Mouse (Mus musculus) CH12.LX (cell line): Measurements from ENCODE around the gene Plcl2. TPM values are rescaled to one million over a fixed set of nuclear protein-coding genes. Genes with fewer than 3 reads are reported as not detected.

Source experiments
- DNase-seq: peaks from one replicate; pipeline ENCODE4 v3.0.0-alpha.2; 2013; ENCODE audit errors: extremely low read depth
- H3K27ac ChIP-seq: 2 replicates; pipeline ENCODE4 v1.5.1; 2012; ENCODE audit warnings: low read depth, mild to moderate bottlenecking, control low read depth, moderate library complexity; ENCODE audit not compliant: insufficient read depth
- H3K27me3 ChIP-seq: replicated peaks from 2 replicates; pipeline ENCODE3; 2012; ENCODE audit warnings: inconsistent platforms
- H3K36me3 ChIP-seq, 2 experiments: replicated peaks in 1 of 2; 2 replicates each; pipeline versions ENCODE3 to v1.6.1; 2012; ENCODE audit warnings: inconsistent platforms in 1 of 2, low read length in 1 of 2, mild to moderate bottlenecking in 1 of 2, mixed read lengths in 1 of 2, moderate library complexity in 1 of 2; ENCODE audit not compliant: control insufficient read depth in 1 of 2, insufficient read depth in 1 of 2
- H3K4me1 ChIP-seq, 2 experiments: 2 replicates each; pipeline ENCODE4 v1.6.1; 2012; ENCODE audit warnings: inconsistent platforms in 1 of 2, moderate library complexity in 1 of 2; ENCODE audit not compliant: insufficient read depth in 2 of 2, control insufficient read depth in 1 of 2
- H3K4me2 ChIP-seq: 2 replicates; pipeline ENCODE4 v1.6.1; 2012; ENCODE audit warnings: low read depth, mild to moderate bottlenecking, control low read depth; ENCODE audit not compliant: poor library complexity, insufficient read depth, severe bottlenecking
- H3K4me3 ChIP-seq, 3 experiments: fragments of 150-350 bp in 1 of 3; sonication (generic) in 1 of 3; replicated peaks in 1 of 3; 2 replicates each; pipeline versions ENCODE3 to v1.5.1; 2011 to 2012; ENCODE audit warnings: low read depth in 2 of 3, low read length in 2 of 3, mild to moderate bottlenecking in 2 of 3, moderate library complexity in 2 of 3, control low read depth in 1 of 3, improper control_type of control experiment in 1 of 3, inconsistent platforms in 1 of 3, mixed read lengths in 1 of 3; ENCODE audit not compliant: poor library complexity in 1 of 3
- H3K79me2 ChIP-seq: replicated peaks from 2 replicates; pipeline ENCODE4 v1.6.1; 2012; ENCODE audit warnings: mild to moderate bottlenecking, moderate library complexity; ENCODE audit not compliant: control insufficient read depth, poor library complexity, insufficient read depth, severe bottlenecking; ENCODE audit errors: extremely low read depth
- H3K9ac ChIP-seq: 2 replicates; pipeline ENCODE4 v1.6.1; 2012; ENCODE audit warnings: low read depth, mild to moderate bottlenecking, control low read depth, moderate library complexity; ENCODE audit not compliant: insufficient read depth
- H3K9me3 ChIP-seq: replicated peaks from 2 replicates; pipeline ENCODE3; 2012; ENCODE audit warnings: low read length, inconsistent platforms, mixed read lengths
- CHD1 ChIP-seq: IDR thresholded peaks from 2 replicates; pipeline ENCODE4 v1.6.1; 2012; ENCODE audit warnings: low read depth, low read length, improper control_type of control experiment, inconsistent platforms
- CTCF ChIP-seq, 2 experiments: IDR thresholded peaks in 1 of 2; conservative IDR thresholded peaks in 1 of 2; 2 replicates each; pipeline ENCODE4 v1.5.1; 2011 to 2012; ENCODE audit warnings: low read depth in 2 of 2, low read length in 2 of 2, improper control_type of control experiment in 1 of 2, inconsistent platforms in 1 of 2, mild to moderate bottlenecking in 1 of 2, moderate library complexity in 1 of 2
- IRF4 ChIP-seq: IDR thresholded peaks from 2 replicates; pipeline ENCODE4 v1.6.1; 2014; ENCODE audit warnings: low read depth, mild to moderate bottlenecking, inconsistent platforms, low read length, improper control_type of control experiment
- KAT2A ChIP-seq: IDR thresholded peaks from 2 replicates; pipeline ENCODE4 v1.6.1; 2012; ENCODE audit warnings: low read length, improper control_type of control experiment, inconsistent platforms; ENCODE audit not compliant: insufficient replicate concordance
- MEF2A ChIP-seq: IDR thresholded peaks from 2 replicates; pipeline ENCODE4 v1.6.1; 2014; ENCODE audit warnings: low read depth, mild to moderate bottlenecking, inconsistent platforms, low read length, improper control_type of control experiment, borderline replicate concordance
- NELFE ChIP-seq: IDR thresholded peaks from 2 replicates; pipeline ENCODE4 v1.6.1; 2011; ENCODE audit warnings: low read depth, low read length, improper control_type of control experiment
- NRF1 ChIP-seq: IDR thresholded peaks from 2 replicates; pipeline ENCODE4 v1.6.1; 2014; ENCODE audit warnings: low read depth, mild to moderate bottlenecking, inconsistent platforms, low read length, improper control_type of control experiment, moderate library complexity
- POLR2AphosphoS2 ChIP-seq: IDR thresholded peaks from 2 replicates; pipeline ENCODE4 v1.6.1; 2011; ENCODE audit warnings: low read depth, low read length, improper control_type of control experiment
- RAD21 ChIP-seq: IDR thresholded peaks from 2 replicates; pipeline ENCODE4 v1.6.1; 2011; ENCODE audit warnings: low read depth, mild to moderate bottlenecking, low read length, improper control_type of control experiment, moderate library complexity
- RCOR1 ChIP-seq: conservative IDR thresholded peaks from 2 replicates; pipeline ENCODE4 v1.6.1; 2012; ENCODE audit warnings: low read depth, mild to moderate bottlenecking, inconsistent platforms, low read length, improper control_type of control experiment
- SIN3A ChIP-seq: IDR thresholded peaks from 2 replicates; pipeline ENCODE4 v1.6.1; 2012; ENCODE audit warnings: low read length, improper control_type of control experiment, inconsistent platforms
- UBTF ChIP-seq: IDR thresholded peaks from 2 replicates; pipeline ENCODE4 v1.6.1; 2012; ENCODE audit warnings: low read depth, mild to moderate bottlenecking, inconsistent platforms, low read length, improper control_type of control experiment, moderate library complexity
- USF1 ChIP-seq: IDR thresholded peaks from 2 replicates; pipeline ENCODE4 v1.6.1; 2014; ENCODE audit warnings: low read depth, mild to moderate bottlenecking, inconsistent platforms, low read length, improper control_type of control experiment
- ZC3H11A ChIP-seq: IDR thresholded peaks from 2 replicates; pipeline ENCODE4 v1.6.1; 2012; ENCODE audit warnings: low read depth, mild to moderate bottlenecking, inconsistent platforms, low read length, improper control_type of control experiment
- ZKSCAN1 ChIP-seq: IDR thresholded peaks from 2 replicates; pipeline ENCODE4 v1.6.1; 2012; ENCODE audit warnings: low read depth, inconsistent platforms, low read length, improper control_type of control experiment, borderline replicate concordance
- ZNF384 ChIP-seq: IDR thresholded peaks from 2 replicates; pipeline ENCODE4 v1.6.1; 2012; ENCODE audit warnings: low read depth, low read length, improper control_type of control experiment, inconsistent platforms
- dilution Hi-C: fragments of 300-500 bp; cut with MboI; formaldehyde crosslinking; loops from 2 replicates; pipeline ENCODE4 v1.14.3; 2020; ENCODE audit warnings: low sequenced_read_pairs; ENCODE audit not compliant: extremely low pct_unique_long_range_greater_than_20kb, extremely low pct_ligation_motif_present
- in situ Hi-C: fragments of 300-500 bp; cut with MboI; formaldehyde crosslinking; loops from 3 replicates; pipeline ENCODE4 v1.14.3; 2019; ENCODE audit warnings: low sequenced_read_pairs, low pct_ligation_motif_present, low pct_unique_long_range_greater_than_20kb, mixed read lengths
- polyA plus RNA-seq: library from polyadenylated mRNA; unstranded; fragments of >175 nt; gene quantifications from 2 replicates; pipeline ENCODE4 v1.2.1, GENCODE M21; 2012; ENCODE audit warnings: low read depth; ENCODE audit not compliant: insufficient read length
- total RNA-seq, 2 experiments: library from RNA; depleted of rRNA; stranded (reverse); fragments of 300-350 nt in 1 of 2; fragments of >200 nt in 1 of 2; gene quantifications; 2 replicates each; pipeline ENCODE4 v1.2.3; 2012 to 2014

The Plcl2 gene
- total and polyA plus RNA-seq, 3 experiments = 9.0 to 16.6 (median 12.7) TPM

DNA sequence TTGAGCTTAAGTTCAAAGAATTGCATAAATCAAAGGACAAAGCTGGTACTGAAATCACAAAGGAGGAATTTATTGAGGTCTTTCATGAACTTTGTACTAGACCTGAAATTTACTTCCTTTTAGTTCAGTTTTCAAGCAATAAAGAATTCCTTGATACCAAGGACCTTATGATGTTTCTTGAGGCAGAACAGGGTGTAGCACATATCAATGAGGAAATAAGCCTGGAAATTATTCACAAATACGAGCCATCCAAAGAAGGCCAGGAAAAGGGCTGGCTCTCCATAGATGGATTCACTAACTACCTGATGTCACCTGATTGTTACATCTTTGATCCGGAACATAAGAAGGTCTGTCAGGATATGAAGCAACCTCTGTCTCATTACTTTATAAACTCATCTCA, 97.7 kb downstream of the Plcl2 start:
- no peaks in the 10 kb centered on the region for H3K27me3 ChIP-seq
- H3K9me3 ChIP-seq = no peaks in the 10 kb centered on the region
- peaks cover 0 to 3% of the 10 kb centered on the region in 2 experiments; a peak in 1 of 4 replicates for H3K4me1 ChIP-seq
- no peak overlapping the region for H3K4me3 ChIP-seq
- DNase-seq = no peak
- peaks cover 21 to 39% of the 10 kb centered on the region in 2 experiments for H3K36me3 ChIP-seq
- H3K79me2 ChIP-seq = no peaks in the 10 kb centered on the region
- no peak overlapping the region for H3K27ac ChIP-seq
- TF ChIP-seq CHD1 (no peak), ZC3H11A (no peak)
- in situ Hi-C loops (no loop called here), dilution Hi-C loops (no loop called here)
- no peak overlapping the region for H3K9ac ChIP-seq
- no peak overlapping the region for H3K4me2 ChIP-seq

DNA sequence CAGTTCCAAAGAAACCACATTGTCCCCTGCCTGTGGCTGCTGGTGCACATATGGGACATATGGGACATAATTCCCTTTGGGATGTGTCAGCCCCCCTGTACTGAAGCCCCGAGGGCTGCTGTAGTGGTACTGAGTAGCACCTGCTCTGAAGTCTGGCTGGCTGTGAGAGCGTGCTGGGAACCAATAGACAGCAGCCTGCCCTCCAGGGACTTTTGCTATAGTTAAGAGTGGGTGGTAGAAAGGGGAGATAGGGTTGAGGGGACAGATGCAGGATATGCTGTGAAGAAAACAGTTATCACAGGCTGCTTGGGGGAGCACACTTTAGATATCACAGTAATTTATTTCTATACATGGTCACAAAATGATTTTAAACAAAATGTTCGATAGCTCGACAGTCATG, 100.7 kb downstream of the Plcl2 start:
- H3K9me3 ChIP-seq = peaks cover 4% of the 10 kb centered on the region
- in situ Hi-C loops = no loop called here
- TF ChIP-seq UBTF (no peak), SIN3A (no peak), IRF4 (no peak), KAT2A (no peak), RCOR1 (no peak), ZNF384 (no peak), USF1 (no peak), ZKSCAN1 (no peak), CTCF (conservative IDR thresholded peaks at IDR 0.05 in 1 of 2, IDR thresholded peaks at IDR 0.05 in 1 of 2; ENCODE audit: low read depth in 2 of 2, low read length in 2 of 2) (no peak), NELFE (no peak), NRF1 (no peak), POLR2AphosphoS2 (no peak), RAD21 (no peak), MEF2A (no peak)
- TF ChIP-seq, all 38 proteins: peak for 0
- DNase-seq = no peak
- dilution Hi-C loops = no loop called here
- Histone ChIP-seq H3K36me3 (peaks cover 38 to 58% of the 10 kb centered on the region in 2 experiments), H3K4me1 (peaks cover 0 to 3% of the 10 kb centered on the region in 2 experiments; a peak in 1 of 4 replicates), H3K27me3 (no peaks in the 10 kb centered on the region), H3K4me2 (no peak overlapping the region), H3K9ac (no peak overlapping the region), H3K4me3 (no peak overlapping the region), H3K27ac (no peak overlapping the region), H3K79me2 (no peaks in the 10 kb centered on the region)
